Mouse (Mus musculus) lung, postnatal 0 days (tissue): ENCODE measurements at regions not wholly inside any gene's neighbourhood (a gene's known extent, or its start where the extent isn't known, plus 50 kb on each side); places are given as distances from the start of the nearest gene placed in this dataset.

ENCODE experiments used
- CTCF ChIP-seq: IDR thresholded peaks from 2 replicates; pipeline ENCODE4 v1.5.1; 2016; ENCODE audit warnings: antibody characterized with exemption, mild to moderate bottlenecking
- EP300 ChIP-seq: IDR thresholded peaks from 2 replicates; pipeline ENCODE4 v1.6.1; 2016; ENCODE audit warnings: antibody characterized with exemption, mild to moderate bottlenecking, control low read depth

DNA sequence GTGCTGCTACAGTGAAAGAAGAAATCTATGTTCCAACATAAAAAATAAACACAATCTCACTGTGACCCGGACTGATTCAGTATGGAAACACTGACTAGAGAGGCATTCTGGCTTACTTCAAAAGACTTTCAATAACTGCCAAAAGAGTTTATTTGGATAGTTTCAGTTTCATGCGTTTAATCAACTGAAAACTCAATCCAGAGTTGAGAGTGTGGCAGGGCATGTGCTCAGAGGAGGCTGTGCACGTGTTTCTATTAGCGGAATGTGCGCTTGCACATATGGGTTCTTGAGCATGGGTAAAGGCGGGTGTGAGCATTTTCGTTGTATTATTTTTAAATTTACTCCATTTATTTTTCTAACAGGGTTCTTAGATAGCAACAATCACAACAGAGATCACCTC, 245.2 kb upstream of the Meox2 start:
- TF ChIP-seq CTCF (no peak), EP300 (no peak)
